Mouse (Mus musculus) myocyte (in vitro differentiated cells): ENCODE measurements around the gene Cblb. TPM values are rescaled to one million over a fixed set of nuclear protein-coding genes. Genes with fewer than 3 reads are reported as not detected.

Experiments used
- H3K27me3 ChIP-seq: one replicate; pipeline ENCODE4 v1.6.1; 2011; ENCODE audit not compliant: control insufficient read depth, insufficient read depth, insufficient read length
- H3K36me3 ChIP-seq: one replicate; pipeline ENCODE4 v1.6.1; 2011; ENCODE audit not compliant: control insufficient read depth, insufficient read depth
- H3K4me2 ChIP-seq: one replicate; pipeline ENCODE4 v1.6.1; 2011; ENCODE audit warnings: low read depth, control low read depth
- H3K4me3 ChIP-seq: one replicate; pipeline ENCODE4 v1.5.1; 2011; ENCODE audit warnings: mild to moderate bottlenecking, control low read depth, moderate library complexity
- H3K79me2 ChIP-seq: one replicate; pipeline ENCODE4 v1.6.1; 2011; ENCODE audit not compliant: control insufficient read depth, insufficient read depth
- H3ac ChIP-seq: one replicate; pipeline ENCODE4 v1.6.1; 2011; ENCODE audit not compliant: control insufficient read depth, insufficient read length
- CEBPB ChIP-seq: IDR thresholded peaks from 2 replicates; pipeline ENCODE4 v1.6.1; 2011; ENCODE audit warnings: mild to moderate bottlenecking, moderate library complexity; ENCODE audit not compliant: poor library complexity, insufficient read depth, severe bottlenecking
- E2F4 ChIP-seq: IDR thresholded peaks from one replicate; pipeline ENCODE4 v1.6.1; 2011; ENCODE audit warnings: mild to moderate bottlenecking, control low read depth, moderate library complexity; ENCODE audit not compliant: insufficient read depth
- MAX ChIP-seq: IDR thresholded peaks from one replicate; pipeline ENCODE4 v1.6.1; 2011; ENCODE audit warnings: low read depth, mild to moderate bottlenecking, control low read depth
- MYOD1 ChIP-seq, 3 experiments: IDR thresholded peaks; one replicate each; pipeline ENCODE4 v1.6.1; 2011; ENCODE audit warnings: control low read depth in 2 of 3, low read depth in 2 of 3, mild to moderate bottlenecking in 2 of 3, moderate library complexity in 1 of 3; ENCODE audit not compliant: insufficient read length in 2 of 3, control insufficient read depth in 1 of 3
- MYOG ChIP-seq, 3 experiments: IDR thresholded peaks; one replicate each; pipeline ENCODE4 v1.6.1; 2011; ENCODE audit warnings: control low read depth in 2 of 3, low read depth in 2 of 3, mild to moderate bottlenecking in 2 of 3; ENCODE audit not compliant: insufficient read length in 2 of 3, control insufficient read depth in 1 of 3, insufficient read depth in 1 of 3
- POLR2A ChIP-seq: IDR thresholded peaks from one replicate; pipeline ENCODE4 v1.6.1; 2011; ENCODE audit warnings: low read depth, mild to moderate bottlenecking, control low read depth, moderate library complexity; ENCODE audit not compliant: insufficient read length
- POLR2AphosphoS2 ChIP-seq: IDR thresholded peaks from one replicate; pipeline ENCODE4 v1.6.1; 2011; ENCODE audit warnings: low read depth, control low read depth; ENCODE audit not compliant: insufficient read length
- REST ChIP-seq: IDR thresholded peaks from one replicate; pipeline ENCODE4 v1.6.1; 2011; ENCODE audit warnings: mild to moderate bottlenecking, control low read depth, moderate library complexity; ENCODE audit not compliant: insufficient read depth, insufficient read length
- SRF ChIP-seq: IDR thresholded peaks from one replicate; pipeline ENCODE4 v1.6.1; 2011; ENCODE audit warnings: low read depth; ENCODE audit not compliant: control insufficient read depth, insufficient read length
- TCF12 ChIP-seq: IDR thresholded peaks from one replicate; pipeline ENCODE4 v1.6.1; 2011; ENCODE audit warnings: mild to moderate bottlenecking, control low read depth; ENCODE audit not compliant: poor library complexity, insufficient read depth, severe bottlenecking
- TCF3 ChIP-seq: IDR thresholded peaks from one replicate; pipeline ENCODE4 v1.6.1; 2011; ENCODE audit warnings: low read depth, control low read depth; ENCODE audit not compliant: insufficient read length
- USF1 ChIP-seq: IDR thresholded peaks from one replicate; pipeline ENCODE4 v1.6.1; 2011; ENCODE audit warnings: low read depth, mild to moderate bottlenecking, control low read depth, moderate library complexity
- polyA plus RNA-seq: library from polyadenylated mRNA; unstranded; fragments of >200 nt; fragmentation: generic; extraction: Trizol; gene quantifications from one replicate; pipeline ENCODE4 v1.2.1, GENCODE M21; 2012; ENCODE audit warnings: missing spikeins

The Cblb gene
- polyA plus RNA-seq, 1 experiment: 7.7 TPM

- Histone ChIP-seq H3K27me3 (no peaks in the 10 kb centered on the region), H3K4me2 (no peak overlapping the region), H3K4me3 (no peak overlapping the region), H3ac (no peak overlapping the region), H3K36me3 (peaks cover 8% of the 10 kb centered on the region), H3K79me2 (no peaks in the 10 kb centered on the region)
- TF ChIP-seq E2F4 (no peak), REST (no peak), POLR2AphosphoS2 (no peak), MYOG (IDR thresholded peaks at IDR 0.05; ENCODE audit: control insufficient read depth in 1 of 3, insufficient read depth in 1 of 3, insufficient read length in 2 of 3, low read depth in 2 of 3) (no peak)
These were observed 98.4 kb downstream of the Cblb start for GRCm38 (mm10) chr16:52129357-52129905.

- Histone ChIP-seq H3K36me3 (peaks cover 30% of the 10 kb centered on the region), H3K4me2 (no peak overlapping the region), H3K4me3 (no peak overlapping the region), H3K27me3 (no peaks in the 10 kb centered on the region), H3ac (no peak overlapping the region), H3K79me2 (no peaks in the 10 kb centered on the region)
- TF ChIP-seq MYOD1 (IDR thresholded peaks at IDR 0.05; ENCODE audit: control insufficient read depth in 1 of 3, insufficient read length in 2 of 3, low read depth in 2 of 3) (no peak), TCF3 (no peak), CEBPB (no peak), SRF (no peak), USF1 (no peak), E2F4 (no peak), POLR2A (no peak), MYOG (IDR thresholded peaks at IDR 0.05; ENCODE audit: control insufficient read depth in 1 of 3, insufficient read depth in 1 of 3, insufficient read length in 2 of 3, low read depth in 2 of 3) (no peak), REST (no peak), TCF12 (no peak), MAX (no peak), POLR2AphosphoS2 (no peak)
These were observed 101.9 kb downstream of the Cblb start for GRCm38 (mm10) chr16:52132808-52133490.

DNA sequence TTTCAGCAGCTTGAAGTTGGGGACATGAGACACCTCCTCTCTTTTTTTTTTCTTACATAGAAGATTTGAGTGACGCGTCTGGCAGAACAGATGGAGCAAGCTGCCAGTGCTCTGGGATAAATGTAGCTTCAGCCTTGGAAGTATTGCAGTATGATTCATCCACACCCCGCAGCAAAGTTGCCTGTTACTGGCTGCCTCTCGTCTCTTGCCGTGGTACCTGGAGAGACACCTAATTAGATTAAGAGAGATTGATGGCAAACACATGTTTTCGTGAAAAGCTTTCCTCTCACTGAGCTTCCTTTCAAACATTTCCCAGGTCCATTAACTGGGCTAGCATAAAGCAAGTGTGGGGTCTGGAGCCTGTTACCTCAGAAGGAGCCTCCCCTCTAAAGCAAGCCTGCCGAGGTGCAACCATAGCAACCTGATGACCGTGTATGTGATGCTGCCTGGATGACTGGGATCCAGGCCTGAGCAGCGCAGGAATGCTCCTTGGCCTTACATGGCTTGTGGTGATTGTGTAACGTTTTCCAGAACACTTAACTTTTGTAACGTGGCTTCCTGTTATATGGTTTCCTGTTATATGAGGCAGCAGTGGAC lies 103.7 kb downstream of the Cblb start:
- Histone ChIP-seq H3K27me3 (no peaks in the 10 kb centered on the region), H3K36me3 (peaks cover 30% of the 10 kb centered on the region), H3ac (no peak overlapping the region), H3K4me2 (no peak overlapping the region), H3K4me3 (no peak overlapping the region), H3K79me2 (no peaks in the 10 kb centered on the region)
- TF ChIP-seq POLR2AphosphoS2: no peak
- no peak for TF ChIP-seq USF1
- no peak for TF ChIP-seq E2F4
- no peak for TF ChIP-seq SRF
- no peak for TF ChIP-seq CEBPB
- TF ChIP-seq MYOG (IDR thresholded peaks at IDR 0.05; ENCODE audit: control insufficient read depth in 1 of 3, insufficient read depth in 1 of 3, insufficient read length in 2 of 3, low read depth in 2 of 3): no peak
- TF ChIP-seq REST: no peak
- TF ChIP-seq MAX: no peak
- TF ChIP-seq MYOD1 (IDR thresholded peaks at IDR 0.05; ENCODE audit: control insufficient read depth in 1 of 3, insufficient read length in 2 of 3, low read depth in 2 of 3): no peak
- no peak for TF ChIP-seq POLR2A
- no peak for TF ChIP-seq TCF3
- no peak for TF ChIP-seq TCF12

GRCm38 (mm10) chr16:52135689-52136390 lies 104.8 kb downstream of the Cblb start:
- Histone ChIP-seq H3K4me3 (no peak overlapping the region), H3ac (no peak overlapping the region), H3K79me2 (no peaks in the 10 kb centered on the region), H3K36me3 (peaks cover 27% of the 10 kb centered on the region), H3K27me3 (no peaks in the 10 kb centered on the region), H3K4me2 (no peak overlapping the region)
- TF ChIP-seq TCF3 (no peak), USF1 (no peak), TCF12 (no peak), CEBPB (no peak), MAX (no peak), SRF (no peak), REST (no peak), POLR2A (no peak), MYOG (IDR thresholded peaks at IDR 0.05; ENCODE audit: control insufficient read depth in 1 of 3, insufficient read depth in 1 of 3, insufficient read length in 2 of 3, low read depth in 2 of 3) (no peak), POLR2AphosphoS2 (no peak), MYOD1 (IDR thresholded peaks at IDR 0.05; ENCODE audit: control insufficient read depth in 1 of 3, insufficient read length in 2 of 3, low read depth in 2 of 3) (no peak), E2F4 (no peak)
